ENCODE assay signal across 19 mouse cellular contexts in the genomic region with DNA sequence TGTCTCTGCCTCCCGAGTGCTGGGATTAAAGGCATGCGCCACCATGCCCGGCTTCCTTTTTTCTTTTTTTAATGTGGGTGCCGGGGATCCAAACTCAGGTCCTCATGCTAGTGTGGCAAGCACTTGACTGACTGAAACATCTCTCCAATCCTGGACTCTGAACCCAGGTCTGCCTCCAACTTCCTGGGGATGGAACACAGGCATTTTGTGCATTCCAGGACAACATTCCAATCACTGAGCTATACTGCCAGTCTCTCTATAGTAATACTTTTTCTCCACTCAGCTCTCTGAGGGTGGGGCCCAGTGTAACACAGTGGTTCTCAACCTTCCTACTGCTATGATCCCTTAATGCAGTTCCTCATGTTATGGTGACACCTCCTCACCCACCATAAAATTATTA. TPM values are rescaled to one million over a fixed set of nuclear protein-coding genes. Genes with fewer than 3 reads are reported as not detected.
DNase-seq lines count a peak whose midpoint lies in the region; ATAC-seq and TF ChIP-seq lines count a peak whose summit lies in the region.
"Had no signal": no experiment of that assay in that cellular context is flagged by ENCODE, and none has a peak within 500 bp of the region (broad histone marks: within the 10 kb centered on the region; RNA-seq: fewer than 3 reads in every experiment).

No protein-coding gene starts in this region.

- peaks cover 50% of the 10 kb centered on the region for H3K4me1 ChIP-seq in heart, embryonic 13.5 days
- peaks cover 16 to 60% of the 10 kb centered on the region in 2 experiments for H3K4me1 ChIP-seq in CH12.LX (ENCODE audit: control insufficient read depth in 1 of 2, insufficient read depth in 2 of 2)
- H3K4me1 ChIP-seq in ES-E14 (ENCODE audit: control insufficient read depth in 2 of 2, insufficient read depth in 2 of 2, low read length in 2 of 2, poor library complexity in 1 of 2) = peaks cover 14 to 30% of the 10 kb centered on the region in 2 experiments
- H3K4me1 ChIP-seq in midbrain, embryonic 15.5 days = no peaks in the 10 kb centered on the region

- no peak overlapping the region for H3K9ac ChIP-seq in heart, embryonic 13.5 days
- peak overlapping the region; percentile 38; the same call in 1 of the 2 replicates for H3K9ac ChIP-seq in CH12.LX (ENCODE audit: insufficient read depth, low read depth)
- no peak overlapping the region for H3K9ac ChIP-seq in ES-E14 (ENCODE audit: insufficient read depth, low read depth, low read length, poor library complexity, severe bottlenecking)
- no peak overlapping the region for H3K9ac ChIP-seq in midbrain, embryonic 15.5 days
- H3K9ac ChIP-seq: forebrain, embryonic 13.5 days; hindbrain, embryonic 12.5 days; hindbrain, embryonic 15.5 days had no signal

- TF ChIP-seq RAD21 in CH12.LX (IDR thresholded peaks at IDR 0.05; ENCODE audit: low read depth, low read length) = no peak

- H3K79me2 ChIP-seq in CH12.LX (replicated peaks; ENCODE audit: control insufficient read depth, extremely low read depth, insufficient read depth, poor library complexity, severe bottlenecking) = no peaks in the 10 kb centered on the region
- no peaks in the 10 kb centered on the region for H3K79me2 ChIP-seq in myocyte (ENCODE audit: control insufficient read depth, insufficient read depth)

- DNase-seq in heart, adult 11 months = no peak
- DNase-seq in CH12.LX (ENCODE audit: extremely low read depth) (no peak), ES-E14 (ENCODE audit: low read depth, low spot score) (no peak)
- DNase-seq in layer of hippocampus, postnatal 14 days (ENCODE audit: low spot score in 2 of 2) = no peak
- DNase-seq: adrenal gland, adult 8-10 months; adrenal gland, postnatal 25 days; cerebellum, adult 18-20 months; cerebellum, adult 9-10 months; gastrocnemius, postnatal 10 days; gastrocnemius, postnatal 36 days had no signal

- H3K4me3 ChIP-seq in heart, embryonic 13.5 days = no peak overlapping the region
- H3K4me3 ChIP-seq in CH12.LX (replicated peaks in 1 of 3; ENCODE audit: low read depth in 2 of 3, low read length in 2 of 3, poor library complexity in 1 of 3) = no peak overlapping the region
- no peak overlapping the region for H3K4me3 ChIP-seq in ES-E14 (ENCODE audit: insufficient read depth in 1 of 2, low read depth in 1 of 2, low read length in 2 of 2, poor library complexity in 1 of 2, severe bottlenecking in 1 of 2)
- H3K4me3 ChIP-seq in myocyte = no peak overlapping the region
- no peak overlapping the region for H3K4me3 ChIP-seq in midbrain, embryonic 15.5 days
- H3K4me3 ChIP-seq: forebrain, embryonic 10.5 days; forebrain, embryonic 13.5 days; hindbrain, embryonic 12.5 days; hindbrain, embryonic 15.5 days had no signal

- H3K9me3 ChIP-seq in heart, embryonic 13.5 days = no peaks in the 10 kb centered on the region
- H3K9me3 ChIP-seq in CH12.LX (replicated peaks; ENCODE audit: low read length) (peaks cover 6% of the 10 kb centered on the region), ES-E14 (ENCODE audit: control insufficient read depth, insufficient read depth, low read depth, low read length) (no peaks in the 10 kb centered on the region)
- no peaks in the 10 kb centered on the region for H3K9me3 ChIP-seq in midbrain, embryonic 15.5 days
- H3K9me3 ChIP-seq: forebrain, embryonic 10.5 days; forebrain, embryonic 13.5 days; G1E; hindbrain, embryonic 12.5 days; hindbrain, embryonic 15.5 days had no signal

- H3K36me3 ChIP-seq in heart, embryonic 13.5 days = peaks cover 21% of the 10 kb centered on the region
- H3K36me3 ChIP-seq in CH12.LX (replicated peaks in 1 of 2; ENCODE audit: control insufficient read depth in 1 of 2, insufficient read depth in 1 of 2, low read length in 1 of 2) (peaks cover 16 to 27% of the 10 kb centered on the region in 2 experiments), ES-E14 (ENCODE audit: control insufficient read depth, insufficient read depth, low read length, poor library complexity, severe bottlenecking) (no peaks in the 10 kb centered on the region), myocyte (ENCODE audit: control insufficient read depth, insufficient read depth) (peaks cover 18% of the 10 kb centered on the region)
- H3K36me3 ChIP-seq in midbrain, embryonic 15.5 days (replicated peaks) = no peaks in the 10 kb centered on the region
- H3K36me3 ChIP-seq: G1E; hindbrain, embryonic 12.5 days; hindbrain, embryonic 15.5 days had no signal

- no peaks in the 10 kb centered on the region for H3K27me3 ChIP-seq in heart, embryonic 13.5 days (replicated peaks)
- H3K27me3 ChIP-seq in CH12.LX (replicated peaks) = no peaks in the 10 kb centered on the region
- no peaks in the 10 kb centered on the region for H3K27me3 ChIP-seq in myocyte (ENCODE audit: control insufficient read depth, insufficient read depth, insufficient read length)
- H3K27me3 ChIP-seq in midbrain, embryonic 15.5 days (replicated peaks) = no peaks in the 10 kb centered on the region
- H3K27me3 ChIP-seq: forebrain, embryonic 13.5 days; hindbrain, embryonic 12.5 days; hindbrain, embryonic 15.5 days; Patski had no signal

- TF ChIP-seq EP300 in CH12.LX (IDR thresholded peaks at IDR 0.05; ENCODE audit: low read length) = no peak

- 0 out of 2 replicates have a peak overlapping the region, but pooled peaks have one; percentile 65 for H3K27ac ChIP-seq in heart, embryonic 13.5 days (replicated peaks)
- H3K27ac ChIP-seq in CH12.LX (ENCODE audit: insufficient read depth, low read depth) = no peak overlapping the region
- H3K27ac ChIP-seq in ES-E14 (ENCODE audit: insufficient read depth, low read depth, low read length, poor library complexity, severe bottlenecking) = peak overlapping the region; percentile 58; the same call in 1 of the 2 replicates
- no peak overlapping the region for H3K27ac ChIP-seq in midbrain, embryonic 15.5 days
- H3K27ac ChIP-seq: forebrain, embryonic 13.5 days; hindbrain, embryonic 12.5 days; hindbrain, embryonic 15.5 days had no signal

- H3K4me2 ChIP-seq in heart, embryonic 13.5 days = no peak overlapping the region
- no peak overlapping the region for H3K4me2 ChIP-seq in CH12.LX (ENCODE audit: insufficient read depth, low read depth, poor library complexity, severe bottlenecking)
- no peak overlapping the region for H3K4me2 ChIP-seq in myocyte (ENCODE audit: low read depth)
- H3K4me2 ChIP-seq in midbrain, embryonic 15.5 days = no peak overlapping the region
- H3K4me2 ChIP-seq: forebrain, embryonic 13.5 days; hindbrain, embryonic 12.5 days; hindbrain, embryonic 15.5 days had no signal

- no peak for ATAC-seq in heart, embryonic 13.5 days (ENCODE audit: extremely low read depth, insufficient number of reproducible peaks, low FRiP score, low TSS enrichment)
- ATAC-seq in midbrain, embryonic 15.5 days (replicated peaks) = no peak
- ATAC-seq: Patski had no signal

- TF ChIP-seq POLR2A in CH12.LX (IDR thresholded peaks at IDR 0.05; ENCODE audit: low read depth, low read length) (no peak), myocyte (IDR thresholded peaks at IDR 0.05; ENCODE audit: insufficient read length, low read depth) (no peak)

- WGBS in heart, embryonic 13.5 days = 78% methylated on average over 4 of the region's 4 CpGs
- WGBS in midbrain, embryonic 15.5 days = 87% methylated on average over 4 of the region's 4 CpGs

- TF ChIP-seq CTCF in CH12.LX (conservative IDR thresholded peaks at IDR 0.05 in 1 of 2, IDR thresholded peaks at IDR 0.05 in 1 of 2; ENCODE audit: low read depth in 2 of 2, low read length in 2 of 2) = no peak

- dilution Hi-C loops in CH12.LX (cut with MboI; ENCODE audit: extremely low pct_ligation_motif_present, extremely low pct_unique_long_range_greater_than_20kb, low sequenced_read_pairs) = no loop called here

- in situ Hi-C loops in CH12.LX (cut with MboI; ENCODE audit: low pct_ligation_motif_present, low pct_unique_long_range_greater_than_20kb, low sequenced_read_pairs) = no loop called here
- in situ Hi-C loops in ES-E14 (cut with MboI; ENCODE audit: low sequenced_read_pairs in 2 of 2, unreplicated experiment in 2 of 2) = no loop called here

- no peak overlapping the region for H3ac ChIP-seq in myocyte (ENCODE audit: control insufficient read depth, insufficient read length)

TF ChIP-seq in CH12.LX, 34 proteins besides CTCF, POLR2A, EP300 and RAD21:
- TF ChIP-seq IRF4 (IDR thresholded peaks at IDR 0.05; ENCODE audit: low read depth, low read length) (no peak), POLR2AphosphoS2 (IDR thresholded peaks at IDR 0.05; ENCODE audit: low read depth, low read length) (no peak), USF1 (IDR thresholded peaks at IDR 0.05; ENCODE audit: low read depth, low read length) (no peak)

TF ChIP-seq in ES-E14, 5 proteins besides CTCF, POLR2A, EP300 and RAD21 (continues in another document):
- TF ChIP-seq CHD2 (IDR thresholded peaks at IDR 0.05; ENCODE audit: low read depth, low read length) = no peak
- no peak for TF ChIP-seq ZC3H11A (IDR thresholded peaks at IDR 0.05; ENCODE audit: borderline replicate concordance, low read depth, low read length)
- no peak for TF ChIP-seq MAFK (IDR thresholded peaks at IDR 0.05; ENCODE audit: insufficient read depth, low read depth, low read length)
- TF ChIP-seq HCFC1 (IDR thresholded peaks at IDR 0.05; ENCODE audit: borderline replicate concordance, insufficient read depth, low read length) = no peak

TF ChIP-seq in myocyte, 11 proteins besides CTCF, POLR2A, EP300 and RAD21:
- TF ChIP-seq CEBPB (IDR thresholded peaks at IDR 0.05; ENCODE audit: insufficient read depth, poor library complexity, severe bottlenecking) (no peak), POLR2AphosphoS2 (IDR thresholded peaks at IDR 0.05; ENCODE audit: insufficient read length, low read depth) (peak; percentile 30), MYOG (IDR thresholded peaks at IDR 0.05; ENCODE audit: control insufficient read depth in 1 of 3, insufficient read depth in 1 of 3, insufficient read length in 2 of 3, low read depth in 2 of 3) (no peak)
TF ChIP-seq in myocyte: peak in this region for 1.

RNA-seq across cellular contexts. Expression of a gene that starts 11.9 kb away (rescaled TPM):
- 18.6 and 21.2 TPM in 2 replicates for polyA plus RNA-seq in heart, embryonic 13.5 days (2015; fragmentation: Nextera tagmentation; extraction: Ambion mirVana)
- total RNA-seq in CH12.LX (2012; rRNA removed) (67.8 and 76.2 TPM in 2 replicates), CH12.LX (2014; rRNA removed) (34.9 and 36.1 TPM in 2 replicates), ES-E14 (2012; rRNA removed) (14.3 and 24.9 TPM in 2 replicates)
- polyA plus RNA-seq in CH12.LX (2012; ENCODE audit: insufficient read length, low read depth) (134 and 137 TPM in 2 replicates), myocyte (2012; fragmentation: generic; extraction: Trizol) (34.5 TPM)
- 10 to 100 TPM; 34.3 to 34.4 TPM for total RNA-seq in layer of hippocampus, postnatal 14 days (2021)
- polyA plus RNA-seq in midbrain, embryonic 15.5 days (2015; fragmentation: Nextera tagmentation; extraction: Ambion mirVana) = 15.4 and 16.4 TPM in 2 replicates

RNA-seq across cellular contexts. Expression of a gene that starts 58.6 kb away (rescaled TPM):
- polyA plus RNA-seq in heart, embryonic 13.5 days (2015; fragmentation: Nextera tagmentation; extraction: Ambion mirVana) = 315 and 354 TPM in 2 replicates
- 163 and 168 TPM in 2 replicates for total RNA-seq in CH12.LX (2012; rRNA removed)
- total RNA-seq in CH12.LX (2014; rRNA removed) = 115 and 125 TPM in 2 replicates
- polyA plus RNA-seq in CH12.LX (2012; ENCODE audit: insufficient read length, low read depth) = 162 and 163 TPM in 2 replicates
- 121 and 125 TPM in 2 replicates for total RNA-seq in ES-E14 (2012; rRNA removed)
- 722 TPM for polyA plus RNA-seq in myocyte (2012; fragmentation: generic; extraction: Trizol)
- 10 to 100 TPM; 90.3 to 93.8 TPM for total RNA-seq in layer of hippocampus, postnatal 14 days (2021)
- 42.2 and 48.0 TPM in 2 replicates for polyA plus RNA-seq in midbrain, embryonic 15.5 days (2015; fragmentation: Nextera tagmentation; extraction: Ambion mirVana)

Comparison
In these comparisons a context has a peak if more than half of its experiments do, and no peak if none do; other contexts are left out.
1. H3K27ac ChIP-seq: peak in heart, embryonic 13.5 days (single experiment) and ES-E14 (single experiment); none in CH12.LX (single experiment) and midbrain, embryonic 15.5 days (single experiment).